Mouse (Mus musculus): ENCODE data around the gene Lix1.

Gene Lix1

GRCm38 (mm10) chr17:17402222-17403004 is at the start of gene Lix1:
Lix1 (plus strand) TSS chr17:17402672.
- peak; percentile 68 for DNase-seq

GRCm38 (mm10) chr17:17373550-17373917 is 28.9 kb upstream of the Lix1 start:
- DNase-seq, result no peak

GRCm38 (mm10) chr17:17373918-17374910 is 28.3 kb upstream of the Lix1 start, which contains the start of gene Riok2:
Riok2 (plus strand) TSS chr17:17374309.
- DNase-seq, result peak; percentile 90

- DNase-seq, result no peak
Observed at GRCm38 (mm10) chr17:17375581-17375980, 26.9 kb upstream of the Lix1 start.

- DNase-seq, result no peak
Observed at GRCm38 (mm10) chr17:17383703-17384102, 18.8 kb upstream of the Lix1 start.

GRCm38 (mm10) chr17:17384502-17384901 is 18.0 kb upstream of the Lix1 start:
- no peak for DNase-seq

- no peak for DNase-seq
Observed at GRCm38 (mm10) chr17:17386117-17386516, 16.4 kb upstream of the Lix1 start.

- no peak for DNase-seq
Observed at GRCm38 (mm10) chr17:17391823-17392222, 10.6 kb upstream of the Lix1 start.

- DNase-seq, result no peak
Observed at GRCm38 (mm10) chr17:17392863-17393262, 9.6 kb upstream of the Lix1 start.

- no peak for DNase-seq
Observed at GRCm38 (mm10) chr17:17393300-17393699, 9.2 kb upstream of the Lix1 start.

- DNase-seq, result peak; percentile 86
Observed at GRCm38 (mm10) chr17:17394336-17394735, 8.1 kb upstream of the Lix1 start.

- DNase-seq, result no peak
Observed at GRCm38 (mm10) chr17:17396869-17397268, 5.6 kb upstream of the Lix1 start.

GRCm38 (mm10) chr17:17398664-17399063 is 3.8 kb upstream of the Lix1 start:
- DNase-seq, result no peak

- DNase-seq, result no peak
Observed at GRCm38 (mm10) chr17:17403038-17403437, 566 bp downstream of the Lix1 start.

- DNase-seq, result no peak
Observed at GRCm38 (mm10) chr17:17403578-17404112, 1.2 kb downstream of the Lix1 start.

GRCm38 (mm10) chr17:17404811-17405544 is 2.5 kb downstream of the Lix1 start:
- no peak for DNase-seq

GRCm38 (mm10) chr17:17405606-17406005 is 3.1 kb downstream of the Lix1 start:
- DNase-seq, result no peak

GRCm38 (mm10) chr17:17408137-17408536 is 5.7 kb downstream of the Lix1 start:
- DNase-seq, result no peak

- no peak for DNase-seq
Observed at GRCm38 (mm10) chr17:17408720-17409478, 6.4 kb downstream of the Lix1 start.

- DNase-seq, result peak; percentile 20
Observed at GRCm38 (mm10) chr17:17409601-17410000, 7.1 kb downstream of the Lix1 start.

- DNase-seq, result no peak
Observed at GRCm38 (mm10) chr17:17411443-17411842, 9.0 kb downstream of the Lix1 start.

GRCm38 (mm10) chr17:17412176-17412575 is 9.7 kb downstream of the Lix1 start:
- DNase-seq, result no peak
